In genomic region chr19:26845276-26846016, GRCm38 (mm10) we compare ENCODE assay signal across 8 mouse cellular contexts. TPM values are rescaled to one million over a fixed set of nuclear protein-coding genes. Genes with fewer than 3 reads are reported as not detected.
A peak's percentile ranks its signal among the peaks of the same experiment; 100 is the strongest.
DNase-seq lines count a peak whose midpoint lies in the region; ATAC-seq and TF ChIP-seq lines count a peak whose summit lies in the region.

No protein-coding gene starts in this region.

- no peak for TF ChIP-seq CTCF in midbrain, postnatal 0 days (IDR thresholded peaks at IDR 0.05)

- no peaks in the 10 kb centered on the region for H3K27me3 ChIP-seq in erythroblast, embryonic 14.5 days (ENCODE audit: control insufficient read depth)
- no peaks in the 10 kb centered on the region for H3K27me3 ChIP-seq in embryonic facial prominence, embryonic 12.5 days
- H3K27me3 ChIP-seq in limb, embryonic 14.5 days (ENCODE audit: control insufficient read depth, insufficient read depth, low read length), result no peaks in the 10 kb centered on the region
- no peaks in the 10 kb centered on the region for H3K27me3 ChIP-seq in midbrain, postnatal 0 days (ENCODE audit: insufficient read depth, low read length)

- H3K9ac ChIP-seq in embryonic facial prominence, embryonic 12.5 days, result peak overlapping the region; percentile 54
- H3K9ac ChIP-seq in limb, embryonic 14.5 days (ENCODE audit: low read depth, low read length, severe bottlenecking), result peak overlapping the region; percentile 70
- H3K9ac ChIP-seq in midbrain, postnatal 0 days (replicated peaks; ENCODE audit: low read length, poor library complexity, severe bottlenecking), result peak overlapping the region; percentile 25

- H3K4me1 ChIP-seq in erythroblast, embryonic 14.5 days (ENCODE audit: control insufficient read depth), result no peaks in the 10 kb centered on the region
- peaks cover 6% of the 10 kb centered on the region for H3K4me1 ChIP-seq in embryonic facial prominence, embryonic 12.5 days
- H3K4me1 ChIP-seq in limb, embryonic 14.5 days (ENCODE audit: control insufficient read depth, insufficient read depth, low read length), result peaks cover 12% of the 10 kb centered on the region
- H3K4me1 ChIP-seq in midbrain, postnatal 0 days (ENCODE audit: insufficient read depth, low read length), result peaks cover 6% of the 10 kb centered on the region; the same call in 1 of the 2 replicates

- WGBS in embryonic facial prominence, embryonic 12.5 days, result under 1% methylated on average over 16 of the region's 16 CpGs
- WGBS in limb, embryonic 14.5 days, result under 1% methylated on average over 16 of the region's 16 CpGs
- WGBS in midbrain, postnatal 0 days, result under 1% methylated on average over 16 of the region's 16 CpGs

- peak; percentile 90; the same call in 1 of the 2 replicates for TF ChIP-seq POLR2A in limb, embryonic 14.5 days (IDR thresholded peaks at IDR 0.05; ENCODE audit: borderline replicate concordance, extremely low read depth, insufficient read depth, insufficient read length)

- no peaks in the 10 kb centered on the region for H3K36me3 ChIP-seq in erythroblast, embryonic 14.5 days (ENCODE audit: control insufficient read depth)
- no peaks in the 10 kb centered on the region for H3K36me3 ChIP-seq in embryonic facial prominence, embryonic 12.5 days
- no peaks in the 10 kb centered on the region for H3K36me3 ChIP-seq in limb, embryonic 14.5 days (ENCODE audit: control insufficient read depth, insufficient read depth, low read length)
- no peaks in the 10 kb centered on the region for H3K36me3 ChIP-seq in midbrain, postnatal 0 days (ENCODE audit: insufficient read depth, low read length)

- peak; percentile 84 for DNase-seq in heart, adult 8-10 months (ENCODE audit: low spot score)
- peak; percentile 71 for DNase-seq in kidney, adult 9 months
- DNase-seq in limb, embryonic 14.5 days (ENCODE audit: low spot score), result peak; percentile 90
- DNase-seq in midbrain, postnatal 0 days (ENCODE audit: low spot score), result peak; percentile 98
- peak; percentile 31 to 54 for DNase-seq in spleen, postnatal 14 days (ENCODE audit: low spot score in 2 of 2)

- ATAC-seq in erythroblast, adult 5-6 weeks (replicated peaks; ENCODE audit: low FRiP score, poor library complexity, severe bottlenecking), result no peak
- peak; percentile 91 for ATAC-seq in embryonic facial prominence, embryonic 12.5 days (ENCODE audit: insufficient number of reproducible peaks, insufficient read depth, low FRiP score, low TSS enrichment)
- peak; percentile 93 for ATAC-seq in limb, embryonic 14.5 days (ENCODE audit: low FRiP score, low read depth)
- peak; percentile 93 for ATAC-seq in midbrain, postnatal 0 days (ENCODE audit: low FRiP score)

- H3K27ac ChIP-seq in embryonic facial prominence, embryonic 12.5 days, result peak overlapping the region; percentile 87
- peak overlapping the region; percentile 82 for H3K27ac ChIP-seq in limb, embryonic 14.5 days (replicated peaks; ENCODE audit: low read depth, low read length)
- H3K27ac ChIP-seq in midbrain, postnatal 0 days (ENCODE audit: low read depth, low read length), result peak overlapping the region; percentile 84

- no peaks in the 10 kb centered on the region for H3K9me3 ChIP-seq in erythroblast, embryonic 14.5 days (ENCODE audit: control insufficient read depth, low read length)
- H3K9me3 ChIP-seq in embryonic facial prominence, embryonic 12.5 days, result no peaks in the 10 kb centered on the region
- no peaks in the 10 kb centered on the region for H3K9me3 ChIP-seq in limb, embryonic 14.5 days (ENCODE audit: control insufficient read depth, low read length)
- no peaks in the 10 kb centered on the region for H3K9me3 ChIP-seq in midbrain, postnatal 0 days (ENCODE audit: low read length)

- H3K4me3 ChIP-seq in erythroblast, embryonic 14.5 days (replicated peaks), result peak overlapping the region; percentile 51
- peak overlapping the region; percentile 42 for H3K4me3 ChIP-seq in embryonic facial prominence, embryonic 12.5 days
- H3K4me3 ChIP-seq in limb, embryonic 14.5 days (replicated peaks; ENCODE audit: low read length), result peak overlapping the region; percentile 47
- H3K4me3 ChIP-seq in midbrain, postnatal 0 days (ENCODE audit: low read depth, low read length), result peak overlapping the region; percentile 32

- H3K4me2 ChIP-seq in embryonic facial prominence, embryonic 12.5 days (replicated peaks), result peak overlapping the region; percentile 54
- peak overlapping the region; percentile 50 for H3K4me2 ChIP-seq in limb, embryonic 14.5 days (replicated peaks; ENCODE audit: low read depth, low read length, severe bottlenecking)
- H3K4me2 ChIP-seq in midbrain, postnatal 0 days (ENCODE audit: low read depth, low read length, poor library complexity, severe bottlenecking), result peak overlapping the region; percentile 42

RNA-seq across cellular contexts. Expression of gene Gm815, which starts 40.2 kb away (rescaled TPM):
- polyA plus RNA-seq in erythroblast, embryonic 14.5 days (2012), result not detected in 2 replicates
- not detected in 2 replicates for total RNA-seq in erythroblast, adult 5-6 weeks (2015; ENCODE audit: low replicate concordance)
- total RNA-seq in erythroblast, adult 5-6 weeks (2017; ENCODE audit: low replicate concordance), result not detected in 2 replicates
- not detected in 2 replicates for polyA plus RNA-seq in embryonic facial prominence, embryonic 12.5 days (2016; fragmentation: Nextera tagmentation; extraction: Ambion mirVana)
- not detected for total RNA-seq in heart, adult 8-10 months (2022)
- polyA plus RNA-seq in limb, embryonic 14.5 days (2012; rRNA removed), result not detected in 2 replicates
- not detected in 2 replicates for polyA plus RNA-seq in limb, embryonic 14.5 days (2014; fragmentation: Nextera tagmentation; extraction: Ambion mirVana)
- total RNA-seq in midbrain, postnatal 0 days (2014; rRNA removed), result not detected in 2 replicates
- not detected in 2 replicates for polyA plus RNA-seq in midbrain, postnatal 0 days (2015; fragmentation: Nextera tagmentation; extraction: Ambion mirVana)

Comparison
In these comparisons a context has a peak if more than half of its experiments do, and no peak if none do; other contexts are left out.
1. DNase-seq: peak in every context shown above with its lines; median percentile 98 in midbrain, postnatal 0 days; 90 in limb, embryonic 14.5 days; 84 in heart, adult 8-10 months; 71 in kidney, adult 9 months; 42 in spleen, postnatal 14 days.